Mouse (Mus musculus) adrenal gland, postnatal 10 days (tissue): ENCODE data around the gene Rspo1. TPM values are rescaled to one million over a fixed set of nuclear protein-coding genes. Genes with fewer than 3 reads are reported as not detected.

Experiments used
- DNase-seq: peaks from one replicate; pipeline ENCODE4 v3.0.0; 2021; ENCODE audit warnings: mixed read lengths
- total RNA-seq, 2 experiments: library from RNA; stranded (reverse); gene quantifications; 2 replicates each; pipeline ENCODE4 v1.2.3; 2021

The Rspo1 gene
- total RNA-seq, 2 experiments from 2014 or later = 5.2 to 6.0 TPM

DNA sequence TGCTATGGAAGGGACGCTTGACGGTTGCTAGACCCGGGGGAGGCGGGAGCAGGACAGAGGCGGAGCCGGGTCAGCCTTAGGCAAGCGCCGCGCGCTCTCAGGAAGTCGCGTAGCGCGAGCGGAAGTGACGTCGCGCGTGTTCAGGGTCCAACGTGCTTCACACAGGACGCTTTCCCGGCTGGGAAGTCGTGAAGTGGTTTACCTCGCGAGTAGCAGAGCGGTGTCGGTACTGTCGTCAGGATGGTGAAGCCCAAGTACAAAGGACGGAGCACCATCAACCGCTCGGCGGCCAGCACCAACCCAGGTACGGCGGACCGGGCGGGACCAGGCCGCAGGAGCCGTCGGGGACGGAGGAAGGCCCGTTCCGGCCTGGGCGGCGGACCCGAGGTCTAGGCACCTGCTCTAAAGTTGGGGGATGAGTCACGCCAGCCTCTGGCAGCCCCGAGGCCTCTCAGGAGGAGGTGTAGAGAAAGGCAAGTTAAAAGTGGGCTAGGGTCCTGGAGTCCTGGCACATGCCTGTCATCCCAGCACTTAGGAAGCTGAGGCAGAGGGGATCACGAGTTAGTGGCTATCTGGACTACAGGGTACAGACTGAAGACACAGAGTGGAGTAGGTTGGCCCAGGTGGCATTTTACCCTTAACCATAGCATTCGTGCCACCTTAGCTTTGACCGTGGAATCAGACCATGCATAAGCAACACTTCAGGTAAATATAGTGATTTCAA, 43.8 kb downstream of the Rspo1 start:
- DNase-seq = peak; percentile 97

DNA sequence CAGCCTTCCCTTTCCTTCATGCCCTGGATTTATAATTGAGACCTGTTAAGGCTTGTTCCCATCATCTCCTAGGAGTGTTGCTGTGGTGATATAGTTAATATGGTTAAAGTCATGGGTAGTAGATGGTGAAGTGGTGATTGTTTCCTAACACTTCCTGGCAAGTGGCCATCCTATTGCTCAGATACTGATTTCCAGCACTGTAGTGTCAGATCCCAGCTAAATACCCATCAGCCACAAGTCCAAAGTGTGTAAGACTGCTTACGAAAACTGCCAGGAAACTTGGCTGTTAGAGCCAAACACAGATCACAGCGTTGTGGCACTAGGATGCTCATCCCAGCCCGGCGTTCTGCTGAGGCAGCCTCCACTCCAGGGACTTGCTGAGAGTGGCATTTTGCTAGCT, 48.1 kb downstream of the Rspo1 start:
- DNase-seq = peak; percentile 26

GRCm38 (mm10) chr4:125044454-125044853, 58.2 kb downstream of the Rspo1 start:
- DNase-seq = no peak

DNA sequence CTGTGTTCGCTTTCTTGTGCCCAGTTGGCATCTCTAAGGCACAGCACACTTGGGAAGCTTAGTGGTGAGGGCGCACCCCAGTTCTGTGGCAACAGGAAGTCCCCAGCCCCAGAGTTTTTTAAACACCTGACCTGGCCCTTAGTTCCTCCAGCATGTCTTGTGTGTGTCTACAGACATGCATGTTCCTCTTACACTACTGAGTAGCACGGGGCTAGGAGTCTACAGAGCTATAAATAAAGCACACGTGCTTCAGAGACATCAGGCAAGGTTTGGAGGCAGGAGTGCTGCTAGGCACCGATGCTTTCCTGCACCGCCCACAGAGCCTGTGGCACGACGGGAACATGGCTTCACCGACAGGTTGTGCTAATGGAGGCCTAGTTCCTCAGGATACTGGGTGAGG, 69.2 kb downstream of the Rspo1 start:
- DNase-seq = no peak

GRCm38 (mm10) chr4:125056476-125056875, 70.2 kb downstream of the Rspo1 start:
- no peak for DNase-seq

GRCm38 (mm10) chr4:125057273-125057672, 71.0 kb downstream of the Rspo1 start:
- no peak for DNase-seq

GRCm38 (mm10) chr4:125058033-125058432, 71.8 kb downstream of the Rspo1 start:
- DNase-seq = no peak

Other genes starting within 250 kb of the Rspo1 start
- gene Inpp5b, start 244.6 kb upstream of the Rspo1 start, total RNA-seq = 10 to 100 TPM; 20.4 to 25.4 TPM
- 10 to 100 TPM; 24.0 to 24.7 TPM for gene Mtf1, start 184.3 kb upstream of the Rspo1 start, total RNA-seq
- 10 to 100 TPM; 34.9 to 42.9 TPM for gene Yrdc, start 135.8 kb upstream of the Rspo1 start, total RNA-seq
- 10 to 100 TPM; 49.6 to 54.7 TPM for gene 1110065P20Rik, start 135.2 kb upstream of the Rspo1 start, total RNA-seq
- gene Maneal, start 124.3 kb upstream of the Rspo1 start, total RNA-seq = 1 to 10 TPM; 3.5 to 5.2 TPM
- gene Epha10, start 105.5 kb upstream of the Rspo1 start, total RNA-seq = 1 to 10 TPM; 4.5 to 4.9 TPM
- gene 9930104L06Rik, start 49.4 kb upstream of the Rspo1 start, total RNA-seq = 10 to 100 TPM in 1 of 2 experiments, 1 to 10 TPM in 1; 9.6 to 11.1 TPM
- gene Cdca8, start 47.1 kb upstream of the Rspo1 start, total RNA-seq = 10 to 100 TPM; 18.6 to 19.2 TPM
- 10 to 100 TPM; 51.9 to 55.5 TPM for gene Gnl2, start 30.2 kb downstream of the Rspo1 start, total RNA-seq
- not detected for gene Dnali1, start 79.3 kb downstream of the Rspo1 start, total RNA-seq
- 10 to 100 TPM; 15.5 to 16.7 TPM for gene Snip1, start 80.2 kb downstream of the Rspo1 start, total RNA-seq
- 10 to 100 TPM; 23.8 to 36.0 TPM for gene Meaf6, start 98.7 kb downstream of the Rspo1 start, total RNA-seq
- 1 to 10 TPM; 4.6 to 6.8 TPM for gene Zc3h12a, start 141.4 kb downstream of the Rspo1 start, total RNA-seq